Mouse (Mus musculus) layer of hippocampus, postnatal 10 days (tissue): Measurements from ENCODE around the gene Kat7. TPM values are rescaled to one million over a fixed set of nuclear protein-coding genes. Genes with fewer than 3 reads are reported as not detected.

Experiments used
- DNase-seq, 2 experiments: peaks; one replicate each; pipeline ENCODE4 v3.0.0; 2021; ENCODE audit warnings: low spot score in 2 of 2
- total RNA-seq, 2 experiments: library from RNA; stranded (reverse); gene quantifications; 2 replicates each; pipeline ENCODE4 v1.2.3; 2021

Kat7 gene
- total RNA-seq, 2 experiments from 2014 or later = 59.2 to 63.1 TPM

DNA sequence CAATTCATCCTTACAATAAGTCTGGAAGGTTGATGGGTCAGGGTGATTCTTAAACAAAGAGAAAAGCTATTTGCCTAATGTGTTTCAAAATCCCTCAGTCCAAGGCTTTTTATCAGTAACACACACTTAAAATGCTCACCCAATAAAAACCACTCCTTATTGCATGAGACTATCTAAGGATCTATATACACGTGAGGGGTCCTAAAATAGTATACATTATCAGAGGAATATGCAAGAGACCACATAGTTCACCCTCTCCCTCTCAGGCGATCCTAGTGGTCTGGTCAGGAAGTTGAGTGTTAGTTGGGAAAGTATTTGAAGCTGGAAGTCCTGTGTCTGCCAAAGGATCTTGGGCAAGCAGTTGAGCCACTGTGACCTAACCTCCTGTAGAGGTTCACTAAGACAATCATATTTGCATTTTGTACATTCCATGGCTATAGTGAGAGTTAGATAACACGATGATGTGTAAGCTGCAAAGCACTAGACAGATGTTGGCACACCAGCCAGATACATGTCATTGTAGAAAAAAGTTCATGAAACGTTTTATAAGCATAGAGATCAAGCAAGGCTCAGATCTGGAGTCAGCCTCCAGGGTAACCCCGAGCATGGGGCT is 24.5 kb upstream of the Kat7 start:
- no peak for DNase-seq

GRCm38 (mm10) chr11:95333805-95334204 is 23.8 kb upstream of the Kat7 start:
- DNase-seq = no peak

- no peak for DNase-seq
Observed at GRCm38 (mm10) chr11:95333209-95333608, 23.2 kb upstream of the Kat7 start.

GRCm38 (mm10) chr11:95330662-95331061 is 20.6 kb upstream of the Kat7 start:
- DNase-seq = no peak

- DNase-seq = no peak
Observed at GRCm38 (mm10) chr11:95328629-95329028, 18.6 kb upstream of the Kat7 start.

DNA sequence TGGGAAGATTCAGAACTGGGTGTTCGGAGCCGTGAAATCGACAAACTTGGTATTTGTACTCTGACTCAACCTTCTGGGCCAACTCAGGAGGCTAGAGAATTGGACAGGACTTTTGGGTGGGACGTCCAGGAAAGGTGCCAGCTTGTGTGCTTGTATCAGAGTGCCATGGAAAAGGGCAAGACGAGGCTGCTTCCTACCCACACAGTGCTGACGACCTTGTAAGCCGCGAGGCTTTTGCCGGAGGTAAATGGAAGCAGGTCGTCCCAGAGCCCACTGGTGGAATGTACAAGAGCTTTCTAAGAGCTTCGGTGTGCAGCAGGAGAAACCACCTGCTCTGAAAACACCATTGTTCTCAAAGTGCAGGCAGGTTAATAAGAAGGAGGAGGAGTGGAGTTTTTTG is 16.2 kb upstream of the Kat7 start:
- no peak for DNase-seq

- DNase-seq = no peak
Observed at GRCm38 (mm10) chr11:95325832-95326231, 15.8 kb upstream of the Kat7 start.

DNA sequence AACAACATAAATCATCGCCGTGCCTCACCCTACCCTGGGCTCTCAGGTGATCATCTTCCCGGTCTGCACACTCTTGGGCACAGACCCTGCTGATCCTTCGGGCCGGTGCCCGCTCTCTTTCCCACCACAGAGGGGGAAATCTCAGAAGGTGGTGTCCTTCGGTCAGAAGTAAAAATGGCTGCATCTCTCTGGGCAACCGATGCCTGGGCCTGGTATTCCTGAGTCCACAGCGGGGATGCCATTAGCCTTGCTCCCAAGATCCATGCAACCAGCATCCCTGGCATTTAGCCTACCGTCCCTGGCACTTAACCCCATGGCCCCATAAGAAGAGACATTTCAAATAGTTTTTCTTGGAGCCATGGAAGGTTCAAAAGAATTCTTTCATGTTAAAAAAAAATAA is 14.1 kb upstream of the Kat7 start:
- DNase-seq = no peak

DNA sequence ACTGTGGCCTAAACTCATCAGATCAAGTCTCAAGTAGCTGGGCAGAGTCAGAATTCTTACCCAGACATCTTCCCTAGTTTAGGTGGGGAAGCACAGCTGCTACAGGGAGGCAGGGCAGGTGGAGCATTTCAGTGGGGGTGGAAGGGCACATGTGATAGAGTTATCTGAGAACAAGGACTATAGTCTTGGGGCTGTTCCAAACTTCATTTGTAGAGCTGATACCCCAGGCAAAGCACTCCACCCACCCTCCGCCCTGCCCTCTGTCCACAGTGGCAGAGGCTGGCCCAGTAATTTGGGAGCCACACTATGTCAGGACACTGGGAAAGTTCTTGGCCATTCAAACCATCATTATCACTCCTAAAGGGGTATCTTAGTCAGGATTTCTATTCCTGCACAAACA is 10.0 kb upstream of the Kat7 start:
- DNase-seq = no peak

- DNase-seq = no peak
Observed at GRCm38 (mm10) chr11:95319506-95319905, 9.5 kb upstream of the Kat7 start.

DNA sequence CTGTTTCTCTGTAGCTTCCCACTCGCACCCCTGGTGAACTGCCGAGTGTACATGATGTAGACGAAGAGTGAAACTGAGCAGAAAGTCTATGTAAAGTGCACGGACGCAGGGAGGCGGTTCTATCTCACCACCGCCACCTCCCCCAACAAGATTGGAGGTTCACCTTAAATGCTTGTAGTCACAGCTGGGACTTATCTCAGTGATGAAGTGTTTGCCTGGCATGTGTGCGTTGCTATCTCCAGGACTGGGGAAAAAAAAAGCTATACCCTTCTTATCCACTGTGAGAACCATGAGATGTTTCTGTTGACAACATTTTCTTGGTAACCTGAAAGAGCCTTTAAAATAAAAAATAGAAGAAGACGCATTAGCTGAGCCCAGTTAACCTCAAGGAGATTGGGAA is 8.1 kb upstream of the Kat7 start:
- no peak for DNase-seq

GRCm38 (mm10) chr11:95315215-95315955 is 5.3 kb upstream of the Kat7 start:
- no peak for DNase-seq

DNA sequence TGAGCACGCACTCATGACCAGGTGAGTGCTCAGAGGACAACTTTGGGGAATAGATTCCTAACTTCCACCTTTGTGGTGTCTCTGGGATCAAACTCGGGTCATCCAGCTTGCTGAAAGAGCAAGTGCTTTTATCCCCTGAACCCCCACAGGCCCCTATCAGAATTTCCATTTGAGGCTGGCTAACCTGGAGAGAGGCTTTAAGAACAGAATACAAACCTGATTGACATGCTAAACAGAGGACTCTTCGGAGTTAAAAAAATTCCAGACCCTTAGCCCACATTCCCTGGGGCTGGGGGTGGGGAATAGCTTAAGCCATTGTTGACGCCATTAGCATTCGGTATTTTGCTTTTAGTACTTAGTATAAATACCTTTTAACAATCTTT is 1.4 kb upstream of the Kat7 start:
- no peak for DNase-seq

- DNase-seq = no peak
Observed at GRCm38 (mm10) chr11:95310648-95311424, 790 bp upstream of the Kat7 start.

DNA sequence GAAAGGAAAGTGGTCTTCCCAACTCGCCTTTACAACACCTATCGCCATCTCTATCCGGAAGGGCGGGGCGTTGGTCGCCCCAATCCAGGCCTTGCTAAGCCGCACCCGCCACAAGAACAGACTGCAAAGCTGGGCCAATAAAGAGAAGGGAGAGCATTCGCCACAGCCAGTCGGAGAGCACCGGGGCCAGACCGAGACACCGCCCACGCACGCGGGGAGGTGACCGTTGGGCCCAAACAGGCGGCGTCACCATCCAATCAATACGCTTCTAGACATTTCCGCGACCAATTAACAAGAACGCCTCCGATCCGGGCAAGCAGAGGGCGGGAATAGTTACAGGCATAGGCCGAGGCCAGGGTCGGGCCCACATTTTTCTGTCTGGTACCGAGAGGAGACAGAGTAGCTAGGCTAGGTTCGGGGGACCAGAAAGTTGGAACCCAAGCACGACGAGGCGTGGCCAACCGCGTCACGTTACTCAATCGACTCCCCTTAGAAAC is 488 bp downstream of the Kat7 start:
- DNase-seq = peak; percentile 96 to 98

DNA sequence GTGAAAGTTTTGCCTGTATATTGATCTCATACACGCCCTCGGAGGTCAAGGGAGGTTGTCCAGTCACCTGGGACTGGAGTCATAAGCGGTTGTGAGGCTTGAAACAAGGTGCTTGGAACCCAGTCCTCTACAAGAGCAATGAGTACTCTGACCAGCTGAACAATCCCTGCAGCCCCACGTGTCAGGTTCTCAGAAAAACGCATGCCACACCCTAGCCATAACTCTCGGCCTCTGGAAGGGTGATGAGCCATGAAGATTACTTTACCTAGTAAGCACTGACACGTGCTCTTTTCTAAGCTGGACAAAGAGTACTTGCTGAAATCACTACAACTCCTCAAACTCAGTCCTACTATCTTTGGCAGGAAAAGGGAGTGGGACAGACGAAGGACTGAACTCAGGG is 2.5 kb downstream of the Kat7 start:
- no peak for DNase-seq

DNA sequence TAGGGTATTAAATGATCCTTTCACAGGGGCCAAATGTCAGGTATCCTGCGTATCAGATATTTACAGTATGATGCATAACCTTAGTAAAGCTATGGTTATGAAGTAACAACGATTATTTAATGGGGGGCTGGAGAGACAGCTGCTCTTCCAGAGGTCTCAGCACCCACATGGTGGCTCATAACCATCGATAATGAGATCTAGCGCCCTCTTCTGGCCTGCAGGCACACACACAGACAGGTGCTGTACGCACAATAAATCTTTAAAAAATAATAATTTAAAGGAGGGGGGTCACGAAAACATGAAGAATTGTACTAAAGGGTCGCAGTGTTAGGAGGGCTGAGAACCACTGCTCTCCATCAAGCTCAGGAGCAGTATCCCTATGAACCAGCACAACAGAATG is 4.4 kb downstream of the Kat7 start:
- no peak for DNase-seq

DNA sequence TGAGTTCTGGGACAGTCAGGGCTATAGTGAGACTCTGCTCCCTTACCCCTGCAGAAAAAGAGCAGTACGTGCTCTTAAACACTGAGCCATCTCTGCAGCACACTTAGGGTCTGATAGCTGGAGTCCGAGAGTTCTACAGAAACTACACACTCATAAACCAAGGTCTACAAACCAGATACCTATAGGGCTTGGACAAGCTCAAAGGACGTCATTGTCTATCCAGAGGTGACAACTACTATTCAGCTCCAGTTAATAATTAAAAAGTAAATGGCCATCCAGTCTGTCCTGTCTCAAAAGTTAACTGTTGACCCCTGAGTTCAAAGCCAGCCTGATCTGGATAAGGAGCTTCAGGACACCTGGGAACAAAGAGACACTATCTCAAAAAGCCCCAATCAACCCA is 8.3 kb downstream of the Kat7 start:
- DNase-seq = no peak

DNA sequence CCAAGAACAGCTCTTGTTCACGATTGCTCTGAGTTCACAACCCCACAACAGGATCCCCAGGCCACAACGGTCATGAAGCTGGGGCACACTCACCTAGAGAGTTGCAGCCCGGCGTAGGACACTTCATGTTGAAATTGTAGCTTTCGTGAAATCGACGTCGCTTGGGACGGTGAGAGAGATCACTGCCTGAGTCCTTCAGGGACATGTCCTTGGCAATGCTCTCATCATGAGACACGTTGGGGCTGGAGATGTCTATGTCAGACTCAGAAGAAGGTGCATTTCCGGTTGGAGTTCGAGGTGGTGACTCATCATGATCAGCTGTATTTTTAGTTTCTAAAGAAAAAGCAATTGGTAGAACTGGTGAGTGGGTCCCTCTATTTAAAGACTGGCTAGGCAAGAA is 10.2 kb downstream of the Kat7 start:
- no peak for DNase-seq

GRCm38 (mm10) chr11:95298146-95298545 is 11.9 kb downstream of the Kat7 start:
- no peak for DNase-seq

DNA sequence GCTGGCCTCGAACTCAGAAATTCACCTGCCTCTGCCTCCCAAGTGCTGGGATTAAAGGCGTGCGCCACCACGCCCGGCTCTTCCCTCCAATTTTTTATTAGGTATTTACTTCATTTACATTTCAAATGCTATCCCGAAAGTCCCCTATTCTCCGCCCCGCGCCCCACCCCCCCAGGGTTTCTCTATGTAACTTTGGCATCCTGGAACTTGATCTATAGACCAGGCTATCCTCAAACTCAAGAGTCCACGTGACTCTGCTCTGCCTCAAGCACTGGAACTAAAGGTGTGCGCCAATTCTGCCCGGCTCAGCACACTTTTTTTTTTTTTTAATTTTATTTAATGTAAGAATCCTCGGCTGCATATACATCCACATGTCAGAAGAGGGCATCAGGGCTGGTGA is 14.3 kb downstream of the Kat7 start:
- DNase-seq = no peak

DNA sequence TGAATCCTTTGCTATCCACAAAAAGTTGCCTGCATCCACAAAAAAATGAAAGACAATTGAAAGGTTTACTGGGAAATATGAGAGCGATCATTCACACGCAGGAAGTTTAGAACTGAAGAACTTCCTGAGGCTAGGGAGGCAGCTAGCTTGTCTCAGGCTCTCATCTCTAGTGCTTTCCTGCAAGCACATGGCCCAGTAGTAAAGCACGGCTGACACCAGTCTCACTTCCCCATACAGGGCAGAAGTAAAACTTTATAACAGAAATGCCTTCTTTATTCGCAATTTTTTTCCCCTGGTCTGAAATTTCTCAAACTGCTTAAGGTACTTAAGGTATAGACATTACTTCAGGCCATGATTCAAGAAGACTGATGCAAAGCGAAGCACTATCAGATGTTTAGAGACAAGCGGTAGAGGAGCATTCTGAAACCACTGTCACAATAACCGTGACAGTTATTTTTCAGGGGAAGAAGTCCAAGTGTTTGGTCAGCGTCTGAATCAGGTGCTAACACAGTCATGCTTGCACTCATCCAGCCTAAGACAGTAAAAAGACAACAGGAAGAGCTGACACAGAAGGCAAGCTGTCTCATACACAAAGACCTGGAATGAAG is 16.9 kb downstream of the Kat7 start:
- DNase-seq = no peak
